ENCODE assay signal across 10 mouse cellular contexts in the genomic region with DNA sequence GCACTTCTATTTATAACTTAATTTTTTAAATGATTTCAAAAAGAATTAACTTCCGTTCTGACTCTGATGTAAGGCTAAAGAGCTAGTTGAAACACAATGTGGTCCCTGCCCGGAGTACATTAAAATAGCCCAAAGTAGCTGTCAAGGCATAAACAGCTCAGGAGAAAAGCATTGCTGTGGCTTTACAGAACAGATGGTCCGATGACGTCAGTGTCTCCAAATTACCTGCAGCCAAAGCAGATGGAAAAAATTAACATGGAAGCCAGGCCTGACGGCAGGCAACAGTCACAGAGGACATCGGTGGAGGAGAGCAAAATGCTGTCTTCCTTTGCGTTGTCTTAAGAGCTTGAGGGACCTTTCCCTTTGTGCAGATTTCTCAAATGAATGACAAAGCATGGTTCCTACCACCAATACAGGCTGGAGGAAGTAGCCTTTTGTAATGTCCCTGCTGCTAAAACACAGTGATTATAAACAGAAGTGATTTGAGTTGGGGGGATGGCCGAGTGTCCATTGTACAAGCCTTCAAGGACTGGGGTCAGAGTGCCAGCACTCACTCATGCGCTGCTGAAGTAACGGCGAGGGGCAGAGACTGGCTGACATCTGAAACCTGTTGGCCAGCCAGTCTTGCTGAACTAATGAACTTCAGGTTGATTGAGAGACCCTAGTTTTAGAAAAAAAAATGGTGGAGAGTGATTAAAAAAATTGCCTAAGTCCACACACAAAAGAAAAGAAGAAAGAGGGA.
DNase-seq lines count a peak whose midpoint lies in the region; ATAC-seq lines count a peak whose summit lies in the region.
"Had no signal": no experiment of that assay in that cellular context is flagged by ENCODE, and none has a peak within 500 bp of the region (broad histone marks: within the 10 kb centered on the region; RNA-seq: fewer than 3 reads in every experiment).

No protein-coding gene starts in this region.

- no peak overlapping the region for H3K4me2 ChIP-seq in midbrain, embryonic 16.5 days (ENCODE audit: low read length)
- H3K4me2 ChIP-seq in embryonic facial prominence, embryonic 11.5 days (ENCODE audit: low read depth, low read length) = no peak overlapping the region
- H3K4me2 ChIP-seq: heart, embryonic 15.5 days had no signal

- H3K36me3 ChIP-seq in midbrain, embryonic 10.5 days = no peaks in the 10 kb centered on the region
- no peaks in the 10 kb centered on the region for H3K36me3 ChIP-seq in midbrain, embryonic 16.5 days (ENCODE audit: control insufficient read depth, insufficient read depth, low read length)
- H3K36me3 ChIP-seq in embryonic facial prominence, embryonic 11.5 days (replicated peaks; ENCODE audit: control insufficient read depth, insufficient read depth, low read depth, low read length) = no peaks in the 10 kb centered on the region
- H3K36me3 ChIP-seq: G1E; heart, embryonic 15.5 days had no signal

- no peak for DNase-seq in midbrain, embryonic 10.5 days (ENCODE audit: low spot score)
- peak; percentile 88 for DNase-seq in embryonic facial prominence, embryonic 11.5 days (ENCODE audit: low spot score)
- DNase-seq in layer of hippocampus, adult 9-11 months = peak; percentile 74
- peak; percentile 72 to 87 for DNase-seq in right cerebral cortex, postnatal 10 days (ENCODE audit: low spot score in 2 of 2)
- DNase-seq in urinary bladder, postnatal 36 days (ENCODE audit: low spot score in 2 of 2) = no peak
- no peak for DNase-seq in adrenal gland, postnatal 4 days (ENCODE audit: low spot score in 2 of 2)
- no peak for DNase-seq in lung, postnatal 36 days

- no peaks in the 10 kb centered on the region for H3K27me3 ChIP-seq in midbrain, embryonic 10.5 days (ENCODE audit: low read depth, poor library complexity, severe bottlenecking)
- H3K27me3 ChIP-seq in midbrain, embryonic 16.5 days (ENCODE audit: control insufficient read depth, insufficient read depth, low read depth, low read length) = no peaks in the 10 kb centered on the region
- no peaks in the 10 kb centered on the region for H3K27me3 ChIP-seq in embryonic facial prominence, embryonic 11.5 days (ENCODE audit: control insufficient read depth, insufficient read depth, low read length)
- H3K27me3 ChIP-seq: heart, embryonic 15.5 days had no signal

- H3K9ac ChIP-seq in midbrain, embryonic 16.5 days (ENCODE audit: low read depth, low read length) = no peak overlapping the region
- no peak overlapping the region for H3K9ac ChIP-seq in embryonic facial prominence, embryonic 11.5 days (replicated peaks; ENCODE audit: low read length)
- H3K9ac ChIP-seq: heart, embryonic 15.5 days had no signal

- H3K9me3 ChIP-seq in midbrain, embryonic 10.5 days (replicated peaks) = no peaks in the 10 kb centered on the region
- no peaks in the 10 kb centered on the region for H3K9me3 ChIP-seq in midbrain, embryonic 16.5 days (replicated peaks; ENCODE audit: control insufficient read depth, low read length, poor library complexity, severe bottlenecking)
- H3K9me3 ChIP-seq in embryonic facial prominence, embryonic 11.5 days (replicated peaks; ENCODE audit: control insufficient read depth, low read length) = no peaks in the 10 kb centered on the region
- H3K9me3 ChIP-seq: heart, embryonic 15.5 days had no signal

- 68% methylated on average over 11 of the region's 11 CpGs for WGBS in midbrain, embryonic 10.5 days
- WGBS in midbrain, embryonic 16.5 days = 58% methylated on average over 11 of the region's 11 CpGs
- 24% methylated on average over 11 of the region's 11 CpGs for WGBS in embryonic facial prominence, embryonic 11.5 days

- ATAC-seq in midbrain, embryonic 16.5 days = no peak
- ATAC-seq in embryonic facial prominence, embryonic 11.5 days (replicated peaks; ENCODE audit: insufficient number of reproducible peaks, low FRiP score, low TSS enrichment, low read depth) = peak; percentile 72; the same call in 1 of the 2 replicates

- H3K4me1 ChIP-seq in midbrain, embryonic 10.5 days = peaks cover 5% of the 10 kb centered on the region; the same call in 1 of the 2 replicates
- no peaks in the 10 kb centered on the region for H3K4me1 ChIP-seq in midbrain, embryonic 16.5 days (ENCODE audit: control insufficient read depth, insufficient read depth, low read length)
- no peaks in the 10 kb centered on the region for H3K4me1 ChIP-seq in embryonic facial prominence, embryonic 11.5 days (ENCODE audit: control insufficient read depth, insufficient read depth, low read length)
- H3K4me1 ChIP-seq: heart, embryonic 15.5 days had no signal

- no peak overlapping the region for H3K4me3 ChIP-seq in midbrain, embryonic 10.5 days
- H3K4me3 ChIP-seq in midbrain, embryonic 16.5 days (ENCODE audit: low read depth, low read length) = no peak overlapping the region
- no peak overlapping the region for H3K4me3 ChIP-seq in embryonic facial prominence, embryonic 11.5 days (ENCODE audit: low read depth, low read length)
- H3K4me3 ChIP-seq: heart, embryonic 15.5 days had no signal

- 0 out of 2 replicates have a peak overlapping the region, but pooled peaks have one; percentile 24 for H3K27ac ChIP-seq in midbrain, embryonic 10.5 days (replicated peaks)
- H3K27ac ChIP-seq in midbrain, embryonic 16.5 days (ENCODE audit: low read length) = no peak overlapping the region
- H3K27ac ChIP-seq in embryonic facial prominence, embryonic 11.5 days (replicated peaks; ENCODE audit: low read depth, low read length) = peak overlapping the region; percentile 68
- H3K27ac ChIP-seq: heart, embryonic 15.5 days had no signal

Comparison
In these comparisons a context has a peak if more than half of its experiments do, and no peak if none do; other contexts are left out.
1. DNase-seq: peak in embryonic facial prominence, embryonic 11.5 days (single experiment), layer of hippocampus, adult 9-11 months (single experiment) and right cerebral cortex, postnatal 10 days (2 of 2); none in midbrain, embryonic 10.5 days (single experiment), urinary bladder, postnatal 36 days (0 of 2), adrenal gland, postnatal 4 days (0 of 2) and lung, postnatal 36 days (single experiment).